Mouse (Mus musculus): ENCODE results near the gene Cd6. TPM values are rescaled to one million over a fixed set of nuclear protein-coding genes. Genes with fewer than 3 reads are reported as not detected.

Cd6 gene
- polyA plus RNA-seq, 1 experiment from 2014 or later = not detected

DNA sequence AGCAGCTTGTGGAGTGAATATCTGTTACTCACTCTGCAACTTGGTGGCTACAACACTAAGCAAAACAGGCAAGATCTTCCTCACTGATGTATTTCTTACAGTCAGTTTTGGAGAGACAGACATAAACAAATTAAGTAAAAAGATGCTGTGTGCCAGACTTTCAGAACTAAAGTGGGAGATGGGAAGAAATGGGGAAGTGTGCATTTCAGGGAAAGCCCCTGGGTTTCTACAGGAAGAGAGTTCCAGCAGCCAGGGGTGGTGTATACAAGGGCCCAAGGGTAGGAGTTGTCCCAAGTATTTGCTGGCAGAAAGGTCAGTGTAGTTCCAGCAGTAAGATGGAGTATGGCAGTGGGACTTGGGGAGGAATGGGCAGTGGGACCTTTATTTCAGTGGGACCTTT lies 70.3 kb downstream of the Cd6 start:
- ATAC-seq (ENCODE audit: insufficient read depth) = no peak
- H3K27ac ChIP-seq (replicated peaks) = no peak overlapping the region

GRCm38 (mm10) chr19:10758708-10759107 lies 71.2 kb downstream of the Cd6 start:
- Histone ChIP-seq H3K27ac (replicated peaks) (no peak overlapping the region), H3K9me3 (replicated peaks) (no peaks in the 10 kb centered on the region), H3K36me3 (replicated peaks) (no peaks in the 10 kb centered on the region), H3K4me3 (replicated peaks) (no peak overlapping the region), H3K4me2 (no peak overlapping the region), H3K27me3 (no peaks in the 10 kb centered on the region), H3K9ac (no peak overlapping the region), H3K4me1 (replicated peaks) (no peaks in the 10 kb centered on the region)
- 53% methylated on average over 6 of the region's 6 CpGs for WGBS (ENCODE audit: insufficient replicate concordance)
- ATAC-seq (ENCODE audit: insufficient read depth) = no peak

More for the DNA sequence above, 70.3 kb downstream of the Cd6 start:
- Histone ChIP-seq H3K9me3 (replicated peaks) (no peaks in the 10 kb centered on the region), H3K4me1 (replicated peaks) (no peaks in the 10 kb centered on the region), H3K9ac (no peak overlapping the region), H3K36me3 (replicated peaks) (no peaks in the 10 kb centered on the region), H3K4me2 (no peak overlapping the region), H3K4me3 (replicated peaks) (no peak overlapping the region), H3K27me3 (no peaks in the 10 kb centered on the region)

GRCm38 (mm10) chr19:10757526-10757925 lies 72.3 kb downstream of the Cd6 start:
- Histone ChIP-seq H3K27ac (replicated peaks) (no peak overlapping the region), H3K4me1 (replicated peaks) (no peaks in the 10 kb centered on the region), H3K9me3 (replicated peaks) (no peaks in the 10 kb centered on the region), H3K27me3 (no peaks in the 10 kb centered on the region), H3K9ac (no peak overlapping the region), H3K36me3 (replicated peaks) (no peaks in the 10 kb centered on the region), H3K4me2 (no peak overlapping the region), H3K4me3 (replicated peaks) (no peak overlapping the region)
- ATAC-seq (ENCODE audit: insufficient read depth) = no peak
- WGBS (ENCODE audit: insufficient replicate concordance) = 52% methylated on average over 2 of the region's 2 CpGs

- Histone ChIP-seq H3K4me3 (replicated peaks) (no peak overlapping the region), H3K27me3 (no peaks in the 10 kb centered on the region), H3K9ac (no peak overlapping the region), H3K4me2 (no peak overlapping the region), H3K4me1 (replicated peaks) (no peaks in the 10 kb centered on the region), H3K9me3 (replicated peaks) (no peaks in the 10 kb centered on the region), H3K27ac (replicated peaks) (no peak overlapping the region), H3K36me3 (replicated peaks) (no peaks in the 10 kb centered on the region)
- ATAC-seq (ENCODE audit: insufficient read depth) = no peak
Measured at GRCm38 (mm10) chr19:10757125-10757524, 72.7 kb downstream of the Cd6 start.

DNA sequence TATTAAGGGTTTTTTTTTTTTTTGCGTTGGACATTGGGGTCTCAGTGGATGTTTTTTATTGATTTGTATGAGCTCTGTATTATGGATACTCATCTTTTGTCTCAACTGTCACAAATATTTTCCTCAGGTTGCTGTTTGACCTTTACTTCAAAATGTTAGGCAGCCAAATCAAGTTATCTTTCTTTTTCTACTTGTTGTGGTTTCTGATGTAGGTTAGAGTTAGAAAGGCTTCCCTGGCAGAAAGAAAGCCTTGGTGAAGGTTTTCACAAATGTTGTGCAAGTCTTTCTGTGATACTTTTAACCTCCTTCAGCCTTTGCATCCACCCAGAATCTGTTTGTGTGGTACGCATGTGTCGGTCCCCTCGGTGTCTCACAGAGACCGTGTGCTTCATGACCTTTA lies 77.2 kb downstream of the Cd6 start:
- Histone ChIP-seq H3K4me1 (replicated peaks) (no peaks in the 10 kb centered on the region), H3K9ac (no peak overlapping the region), H3K4me2 (no peak overlapping the region), H3K36me3 (replicated peaks) (no peaks in the 10 kb centered on the region), H3K27me3 (no peaks in the 10 kb centered on the region), H3K9me3 (replicated peaks) (no peaks in the 10 kb centered on the region), H3K4me3 (replicated peaks) (no peak overlapping the region), H3K27ac (replicated peaks) (no peak overlapping the region)
- ATAC-seq (ENCODE audit: insufficient read depth) = no peak
- 72% methylated on average over 5 of the region's 5 CpGs for WGBS (ENCODE audit: insufficient replicate concordance)

DNA sequence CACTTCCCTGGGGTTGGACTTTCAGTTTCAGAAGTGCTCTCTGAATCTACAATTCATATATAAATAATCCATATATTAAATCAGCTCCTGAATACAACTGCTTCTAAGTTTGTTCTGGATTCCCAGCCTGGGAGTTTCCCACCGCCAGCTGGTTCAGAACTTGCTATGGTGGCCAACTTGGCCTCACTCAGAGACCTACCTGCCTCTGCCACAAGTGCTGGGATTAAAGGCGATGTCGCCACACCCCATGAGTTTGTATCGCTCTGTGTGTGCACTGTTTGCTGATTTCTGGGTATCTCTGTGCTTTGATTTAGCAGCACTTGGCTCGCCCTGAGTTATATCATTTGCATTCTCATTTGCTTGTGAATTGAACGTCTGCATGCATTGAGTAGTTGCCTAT lies 77.8 kb downstream of the Cd6 start:
- no peak for ATAC-seq (ENCODE audit: insufficient read depth)
- Histone ChIP-seq H3K9ac (no peak overlapping the region), H3K9me3 (replicated peaks) (no peaks in the 10 kb centered on the region), H3K4me1 (replicated peaks) (no peaks in the 10 kb centered on the region), H3K4me3 (replicated peaks) (no peak overlapping the region), H3K36me3 (replicated peaks) (no peaks in the 10 kb centered on the region), H3K4me2 (no peak overlapping the region), H3K27me3 (no peaks in the 10 kb centered on the region), H3K27ac (replicated peaks) (no peak overlapping the region)
- 71% methylated on average over 6 of the region's 6 CpGs for WGBS (ENCODE audit: insufficient replicate concordance)

DNA sequence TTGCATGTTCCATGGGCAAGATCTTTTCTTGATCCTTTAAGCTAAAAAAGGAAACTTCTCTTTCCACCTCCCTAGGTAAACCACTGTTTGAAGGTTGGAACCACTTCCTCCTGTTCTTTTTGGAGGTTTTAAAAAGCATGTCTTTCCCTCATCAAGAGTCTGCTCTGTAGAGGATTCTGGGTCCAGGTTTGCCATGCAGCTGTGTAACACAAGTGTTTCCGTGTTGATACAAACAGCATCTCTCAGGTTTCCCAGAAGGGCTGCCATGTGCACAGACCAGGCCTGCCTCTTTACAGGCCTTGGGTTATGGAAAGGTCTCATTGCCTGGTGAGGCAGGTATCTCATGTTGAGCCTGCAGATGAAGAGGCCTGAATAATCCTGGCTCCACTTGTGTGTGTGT lies 78.3 kb downstream of the Cd6 start:
- no peak for ATAC-seq (ENCODE audit: insufficient read depth)
- H3K27me3 ChIP-seq = no peaks in the 10 kb centered on the region
- H3K4me1 ChIP-seq (replicated peaks) = no peaks in the 10 kb centered on the region
- H3K27ac ChIP-seq (replicated peaks) = no peak overlapping the region
- H3K9ac ChIP-seq = no peak overlapping the region
- no peak overlapping the region for H3K4me3 ChIP-seq (replicated peaks)
- 74% methylated on average over 1 of the region's 1 CpGs for WGBS (ENCODE audit: insufficient replicate concordance)
- no peaks in the 10 kb centered on the region for H3K9me3 ChIP-seq (replicated peaks)
- no peak overlapping the region for H3K4me2 ChIP-seq
- no peaks in the 10 kb centered on the region for H3K36me3 ChIP-seq (replicated peaks)

DNA sequence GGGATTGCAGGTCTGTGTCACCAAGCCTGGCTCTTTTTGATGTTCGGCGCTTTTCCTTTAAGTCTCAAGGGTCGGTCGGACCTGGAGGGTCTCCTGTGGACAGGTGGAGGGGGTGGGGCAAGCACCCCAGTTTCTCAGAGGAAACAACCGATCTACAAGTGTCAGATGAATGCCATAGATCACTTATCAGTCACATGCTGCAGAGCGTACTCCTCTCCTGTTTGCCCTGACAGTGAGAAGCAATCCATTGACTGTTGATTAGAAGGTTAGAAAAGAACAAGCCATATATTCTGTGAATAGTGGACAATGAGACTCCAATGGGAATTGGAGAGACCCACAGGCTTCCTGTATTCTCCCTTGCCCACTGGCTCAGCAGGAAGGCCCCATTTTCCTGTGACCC lies 79.7 kb downstream of the Cd6 start:
- H3K4me1 ChIP-seq (replicated peaks) = no peaks in the 10 kb centered on the region
- H3K36me3 ChIP-seq (replicated peaks) = no peaks in the 10 kb centered on the region
- WGBS (ENCODE audit: insufficient replicate concordance) = 64% methylated on average over 6 of the region's 6 CpGs
- no peaks in the 10 kb centered on the region for H3K27me3 ChIP-seq
- no peaks in the 10 kb centered on the region for H3K9me3 ChIP-seq (replicated peaks)
- H3K4me2 ChIP-seq = no peak overlapping the region
- H3K27ac ChIP-seq (replicated peaks) = no peak overlapping the region
- no peak overlapping the region for H3K4me3 ChIP-seq (replicated peaks)
- ATAC-seq (ENCODE audit: insufficient read depth) = no peak
- H3K9ac ChIP-seq = no peak overlapping the region

GRCm38 (mm10) chr19:10749295-10749694 lies 80.6 kb downstream of the Cd6 start:
- Histone ChIP-seq H3K4me3 (replicated peaks) (no peak overlapping the region), H3K4me2 (no peak overlapping the region), H3K4me1 (replicated peaks) (no peaks in the 10 kb centered on the region), H3K36me3 (replicated peaks) (no peaks in the 10 kb centered on the region), H3K27ac (replicated peaks) (no peak overlapping the region), H3K27me3 (no peaks in the 10 kb centered on the region), H3K9me3 (replicated peaks) (no peaks in the 10 kb centered on the region), H3K9ac (no peak overlapping the region)
- ATAC-seq (ENCODE audit: insufficient read depth) = no peak
- 77% methylated on average over 6 of the region's 6 CpGs for WGBS (ENCODE audit: insufficient replicate concordance)

DNA sequence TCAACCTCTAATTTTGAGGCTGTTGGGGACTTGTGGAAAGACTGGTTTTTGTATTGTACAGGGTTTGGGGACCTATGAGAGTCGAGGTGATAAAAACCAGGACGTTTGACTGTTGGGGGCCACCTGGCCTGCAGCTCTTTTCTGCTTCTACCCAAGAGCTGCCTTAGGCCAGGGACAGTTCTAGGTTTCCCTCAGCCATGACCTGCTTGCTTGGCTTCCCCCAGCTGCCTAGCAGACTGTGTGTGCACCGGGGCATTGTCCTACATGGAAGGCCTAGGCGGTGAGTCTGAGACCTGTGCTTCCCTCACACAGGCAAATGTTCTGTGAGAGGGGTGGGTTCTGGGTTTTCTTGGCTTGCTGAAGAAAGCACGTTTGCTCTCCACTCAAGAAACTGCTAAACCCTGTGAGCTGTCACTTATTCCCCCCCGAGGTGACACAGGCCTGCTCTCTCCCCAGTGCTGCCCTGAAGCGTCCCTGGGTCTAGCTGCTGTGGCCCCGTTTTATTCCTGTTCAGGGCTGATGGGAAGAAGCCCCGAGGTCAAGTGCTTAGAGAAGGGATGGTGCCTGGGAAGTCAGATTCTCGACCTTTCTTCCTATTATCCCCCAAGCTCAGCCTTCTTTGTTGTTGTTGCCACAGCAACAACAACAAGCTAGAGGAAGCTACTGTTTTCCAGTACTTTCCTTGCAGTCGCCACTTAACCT lies 81.3 kb downstream of the Cd6 start:
- Histone ChIP-seq H3K9me3 (replicated peaks) (no peaks in the 10 kb centered on the region), H3K36me3 (replicated peaks) (no peaks in the 10 kb centered on the region), H3K4me2 (no peak overlapping the region), H3K4me3 (replicated peaks) (no peak overlapping the region), H3K9ac (no peak overlapping the region), H3K27ac (replicated peaks) (no peak overlapping the region), H3K4me1 (replicated peaks) (no peaks in the 10 kb centered on the region), H3K27me3 (no peaks in the 10 kb centered on the region)
- 42% methylated on average over 11 of the region's 11 CpGs for WGBS (ENCODE audit: insufficient replicate concordance)
- no peak for ATAC-seq (ENCODE audit: insufficient read depth)

GRCm38 (mm10) chr19:10747718-10748117 lies 82.1 kb downstream of the Cd6 start:
- Histone ChIP-seq H3K9me3 (replicated peaks) (no peaks in the 10 kb centered on the region), H3K4me2 (no peak overlapping the region), H3K4me1 (replicated peaks) (no peaks in the 10 kb centered on the region), H3K27me3 (no peaks in the 10 kb centered on the region), H3K27ac (replicated peaks) (no peak overlapping the region), H3K4me3 (replicated peaks) (no peak overlapping the region), H3K9ac (no peak overlapping the region), H3K36me3 (replicated peaks) (no peaks in the 10 kb centered on the region)
- ATAC-seq (ENCODE audit: insufficient read depth) = no peak
- WGBS (ENCODE audit: insufficient replicate concordance) = 68% methylated on average over 6 of the region's 6 CpGs

GRCm38 (mm10) chr19:10747182-10747581 lies 82.7 kb downstream of the Cd6 start:
- H3K4me3 ChIP-seq (replicated peaks) = no peak overlapping the region
- WGBS (ENCODE audit: insufficient replicate concordance) = 63% methylated on average over 7 of the region's 7 CpGs
- no peak for ATAC-seq (ENCODE audit: insufficient read depth)

More at GRCm38 (mm10) chr19:10747182-10747581, 82.7 kb downstream of the Cd6 start:
- Histone ChIP-seq H3K27ac (replicated peaks) (no peak overlapping the region), H3K9me3 (replicated peaks) (no peaks in the 10 kb centered on the region), H3K4me1 (replicated peaks) (no peaks in the 10 kb centered on the region), H3K9ac (no peak overlapping the region), H3K4me2 (no peak overlapping the region), H3K27me3 (no peaks in the 10 kb centered on the region), H3K36me3 (replicated peaks) (no peaks in the 10 kb centered on the region)

All from liver, embryonic 15.5 days (tissue).